Mouse (Mus musculus) hindbrain, embryonic 13.5 days (tissue): ENCODE measurements around the gene 2310022A10Rik. TPM values are rescaled to one million over a fixed set of nuclear protein-coding genes. Genes with fewer than 3 reads are reported as not detected.

ENCODE experiments used
- ATAC-seq: fragments of 200-750 bp; cut with Nextera tagmentation; 2 replicates; pipeline ENCODE4 v1.8.0; 2017; ENCODE audit warnings: moderate TSS enrichment; ENCODE audit not compliant: low FRiP score
- H3K27ac ChIP-seq: fragments of 300-500 bp; sonication (generic); 2 replicates; pipeline ENCODE4 v1.5.1; 2015; ENCODE audit warnings: inconsistent platforms, mild to moderate bottlenecking, moderate library complexity
- H3K27me3 ChIP-seq: fragments of 300-500 bp; sonication (generic); 2 replicates; pipeline ENCODE4 v1.6.1; 2015; ENCODE audit warnings: mild to moderate bottlenecking, inconsistent platforms
- H3K36me3 ChIP-seq: fragments of 300-500 bp; sonication (generic); 2 replicates; pipeline ENCODE4 v1.6.1; 2015; ENCODE audit warnings: mild to moderate bottlenecking, inconsistent platforms
- H3K4me1 ChIP-seq: fragments of 300-500 bp; sonication (generic); replicated peaks from 2 replicates; pipeline ENCODE4 v1.6.1; 2015; ENCODE audit warnings: inconsistent platforms
- H3K4me2 ChIP-seq: fragments of 300-500 bp; sonication (generic); 2 replicates; pipeline ENCODE4 v1.6.1; 2015; ENCODE audit warnings: inconsistent platforms, mild to moderate bottlenecking, moderate library complexity
- H3K4me3 ChIP-seq: fragments of 300-500 bp; sonication (generic); 2 replicates; pipeline ENCODE4 v1.5.1; 2015; ENCODE audit warnings: mild to moderate bottlenecking, inconsistent platforms
- H3K9ac ChIP-seq: fragments of 300-500 bp; sonication (generic); 2 replicates; pipeline ENCODE4 v1.6.1; 2015; ENCODE audit warnings: mild to moderate bottlenecking, inconsistent platforms
- H3K9me3 ChIP-seq: fragments of 300-500 bp; sonication (generic); 2 replicates; pipeline ENCODE4 v1.6.1; 2016; ENCODE audit warnings: inconsistent platforms
- WGBS: fragments of 180-500 bp; shearing (Covaris S2); methylation state at CpG from one replicate; pipeline ENCODE4 v1.1.7; 2015; 5-methylcytosine and 5-hydroxymethylcytosine counted together
- polyA plus RNA-seq: library from polyadenylated mRNA; unstranded; fragments of >200 nt; fragmentation: Nextera tagmentation; extraction: Ambion mirVana; gene quantifications from 2 replicates; pipeline ENCODE4 v1.2.1, GENCODE M21; 2015

2310022A10Rik gene
- polyA plus RNA-seq, 1 experiment from 2014 or later: 32.1 TPM

- Histone ChIP-seq H3K4me1 (peaks cover 79% of the 10 kb centered on the region), H3K4me2 (0 out of 2 replicates have a peak overlapping the region, but pooled peaks have one; percentile 8)
These were observed 43.8 kb downstream of the 2310022A10Rik start for GRCm38 (mm10) chr7:27596586-27597503.

GRCm38 (mm10) chr7:27598053-27598452 is 45.0 kb downstream of the 2310022A10Rik start:
- no peak for ATAC-seq
- Histone ChIP-seq H3K4me1 (peaks cover 77% of the 10 kb centered on the region), H3K4me3 (no peak overlapping the region), H3K4me2 (no peak overlapping the region), H3K36me3 (peaks cover 7% of the 10 kb centered on the region; the same call in 1 of the 2 replicates), H3K9ac (no peak overlapping the region), H3K27me3 (no peaks in the 10 kb centered on the region), H3K27ac (no peak overlapping the region), H3K9me3 (no peaks in the 10 kb centered on the region)
- 78% methylated on average over 7 of the region's 7 CpGs for WGBS

More at GRCm38 (mm10) chr7:27596586-27597503, 43.8 kb downstream of the 2310022A10Rik start:
- no peak for ATAC-seq
- H3K27ac ChIP-seq: peak overlapping the region; percentile 44; the same call in 1 of the 2 replicates
- 64% methylated on average over 10 of the region's 10 CpGs for WGBS
- no peak overlapping the region for H3K4me3 ChIP-seq
- H3K9me3 ChIP-seq: no peaks in the 10 kb centered on the region
- peak overlapping the region; percentile 39; the same call in 1 of the 2 replicates for H3K9ac ChIP-seq
- peaks cover 7% of the 10 kb centered on the region; the same call in 1 of the 2 replicates for H3K36me3 ChIP-seq
- no peaks in the 10 kb centered on the region for H3K27me3 ChIP-seq

GRCm38 (mm10) chr7:27601628-27602027 is 48.6 kb downstream of the 2310022A10Rik start:
- ATAC-seq: no peak
- Histone ChIP-seq H3K4me2 (no peak overlapping the region), H3K27me3 (no peaks in the 10 kb centered on the region), H3K36me3 (no peaks in the 10 kb centered on the region), H3K4me1 (peaks cover 84% of the 10 kb centered on the region), H3K9ac (no peak overlapping the region), H3K9me3 (no peaks in the 10 kb centered on the region), H3K4me3 (no peak overlapping the region), H3K27ac (peak overlapping the region; percentile 58)
- WGBS: 61% methylated on average over 4 of the region's 4 CpGs

GRCm38 (mm10) chr7:27602161-27602560 is 49.1 kb downstream of the 2310022A10Rik start:
- Histone ChIP-seq H3K4me3 (no peak overlapping the region), H3K27ac (peak overlapping the region; percentile 58; the same call in 1 of the 2 replicates), H3K9me3 (no peaks in the 10 kb centered on the region), H3K36me3 (no peaks in the 10 kb centered on the region), H3K9ac (no peak overlapping the region), H3K4me2 (no peak overlapping the region), H3K4me1 (peaks cover 84% of the 10 kb centered on the region), H3K27me3 (no peaks in the 10 kb centered on the region)
- ATAC-seq: no peak
- WGBS: 87% methylated on average over 2 of the region's 2 CpGs

- ATAC-seq: no peak
- no peak overlapping the region; the same call in 1 of the 2 replicates for H3K27ac ChIP-seq
- 86% methylated on average over 7 of the region's 7 CpGs for WGBS
- H3K36me3 ChIP-seq: no peaks in the 10 kb centered on the region
- H3K4me1 ChIP-seq: peaks cover 84% of the 10 kb centered on the region
- H3K4me2 ChIP-seq: no peak overlapping the region
- no peaks in the 10 kb centered on the region for H3K27me3 ChIP-seq
- H3K9ac ChIP-seq: no peak overlapping the region
- H3K9me3 ChIP-seq: no peaks in the 10 kb centered on the region
- no peak overlapping the region for H3K4me3 ChIP-seq
These were observed 49.8 kb downstream of the 2310022A10Rik start for GRCm38 (mm10) chr7:27602835-27603234.

GRCm38 (mm10) chr7:27604661-27605348 is 51.8 kb downstream of the 2310022A10Rik start:
- Histone ChIP-seq H3K27ac (peak overlapping the region; percentile 82), H3K4me1 (peaks cover 76% of the 10 kb centered on the region), H3K27me3 (no peaks in the 10 kb centered on the region), H3K9me3 (no peaks in the 10 kb centered on the region), H3K9ac (peak overlapping the region; percentile 51), H3K36me3 (peaks cover 16% of the 10 kb centered on the region), H3K4me2 (no peak overlapping the region), H3K4me3 (no peak overlapping the region)
- WGBS: 42% methylated on average over 5 of the region's 5 CpGs
- no peak for ATAC-seq

- Histone ChIP-seq H3K4me2 (no peak overlapping the region), H3K27ac (peak overlapping the region; percentile 82), H3K4me1 (peaks cover 68% of the 10 kb centered on the region), H3K9ac (peak overlapping the region; percentile 51), H3K4me3 (no peak overlapping the region), H3K9me3 (no peaks in the 10 kb centered on the region), H3K27me3 (no peaks in the 10 kb centered on the region), H3K36me3 (peaks cover 24% of the 10 kb centered on the region)
- no peak for ATAC-seq
- 71% methylated on average over 9 of the region's 9 CpGs for WGBS
These were observed 52.7 kb downstream of the 2310022A10Rik start for GRCm38 (mm10) chr7:27605499-27606285.

- no peak overlapping the region for H3K4me3 ChIP-seq
- no peaks in the 10 kb centered on the region for H3K9me3 ChIP-seq
- H3K4me2 ChIP-seq: no peak overlapping the region
- peak overlapping the region; percentile 60; the same call in 1 of the 2 replicates for H3K9ac ChIP-seq
- H3K27me3 ChIP-seq: no peaks in the 10 kb centered on the region
- 59% methylated on average over 10 of the region's 10 CpGs for WGBS
- H3K36me3 ChIP-seq: peaks cover 30% of the 10 kb centered on the region
- peaks cover 60% of the 10 kb centered on the region for H3K4me1 ChIP-seq
- no peak for ATAC-seq
- peak overlapping the region; percentile 44; the same call in 1 of the 2 replicates for H3K27ac ChIP-seq
These were observed 53.6 kb downstream of the 2310022A10Rik start for GRCm38 (mm10) chr7:27606481-27607254.

- Histone ChIP-seq H3K9me3 (no peaks in the 10 kb centered on the region), H3K27ac (peak overlapping the region; percentile 44; the same call in 1 of the 2 replicates), H3K4me1 (peaks cover 55% of the 10 kb centered on the region), H3K4me3 (no peak overlapping the region), H3K9ac (peak overlapping the region; percentile 60; the same call in 1 of the 2 replicates), H3K36me3 (peaks cover 30% of the 10 kb centered on the region), H3K4me2 (no peak overlapping the region), H3K27me3 (no peaks in the 10 kb centered on the region)
- peak; percentile 36 for ATAC-seq
- 31% methylated on average over 5 of the region's 5 CpGs for WGBS
These were observed 54.5 kb downstream of the 2310022A10Rik start for GRCm38 (mm10) chr7:27607580-27607979.

- no peak overlapping the region for H3K9ac ChIP-seq
These were observed 55.1 kb downstream of the 2310022A10Rik start for GRCm38 (mm10) chr7:27608130-27608529.

GRCm38 (mm10) chr7:27609285-27609684 is 56.3 kb downstream of the 2310022A10Rik start:
- no peak for ATAC-seq
- Histone ChIP-seq H3K4me1 (peaks cover 57% of the 10 kb centered on the region), H3K4me2 (no peak overlapping the region), H3K27ac (no peak overlapping the region), H3K4me3 (no peak overlapping the region), H3K9me3 (no peaks in the 10 kb centered on the region), H3K9ac (no peak overlapping the region), H3K36me3 (peaks cover 30% of the 10 kb centered on the region), H3K27me3 (no peaks in the 10 kb centered on the region)
- WGBS: 95% methylated on average over 4 of the region's 4 CpGs

More at GRCm38 (mm10) chr7:27608130-27608529, 55.1 kb downstream of the 2310022A10Rik start:
- Histone ChIP-seq H3K36me3 (peaks cover 30% of the 10 kb centered on the region), H3K4me3 (no peak overlapping the region), H3K4me2 (no peak overlapping the region), H3K27me3 (no peaks in the 10 kb centered on the region), H3K9me3 (no peaks in the 10 kb centered on the region), H3K4me1 (peaks cover 56% of the 10 kb centered on the region), H3K27ac (no peak overlapping the region)
- ATAC-seq: no peak
- WGBS: 92% methylated on average over 3 of the region's 3 CpGs
